Mouse (Mus musculus): ENCODE data around the gene Aadacl4. TPM values are rescaled to one million over a fixed set of nuclear protein-coding genes. Genes with fewer than 3 reads are reported as not detected.
"Not testable (repeated sequence)": the region's sequence is repeated elsewhere in the genome, so short reads cannot be mapped to it uniquely, and the experiment has no call there.

Aadacl4 gene
- total RNA-seq (2021), result not detected
- long read RNA-seq, experiment 1, result 0 reads
- long read RNA-seq, experiment 2, result 0 reads

DNA sequence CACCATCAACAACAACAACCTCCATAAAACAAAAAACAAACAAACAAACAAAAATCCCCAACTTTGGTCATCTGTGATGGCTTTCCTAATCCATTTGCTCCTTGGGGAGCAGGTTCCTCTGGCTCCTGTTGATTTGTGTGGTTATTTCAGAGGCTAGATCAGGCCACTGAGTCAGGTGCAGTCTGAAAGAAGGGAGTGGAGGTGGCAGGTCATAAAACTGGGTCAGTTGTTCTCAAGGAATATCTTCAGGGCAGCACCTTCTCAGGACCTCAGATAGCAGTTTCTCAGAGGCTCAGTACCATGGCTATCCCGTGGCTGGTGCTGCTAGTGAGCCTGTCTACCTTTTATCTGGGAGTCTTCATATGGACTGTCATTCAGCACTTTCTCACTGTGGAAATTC lies at the start of gene Aadacl4:
Gene Aadacl4, plus strand, starts transcription at position 301 of the 400 bp plus-strand sequence.
- DNase-seq, result no peak
- intact Hi-C loops (cut with DNase I), result loop anchor here (5.0 kb wide), 1 partner anchor 44 kb away; no protein-coding TSS in a partner anchor

DNA sequence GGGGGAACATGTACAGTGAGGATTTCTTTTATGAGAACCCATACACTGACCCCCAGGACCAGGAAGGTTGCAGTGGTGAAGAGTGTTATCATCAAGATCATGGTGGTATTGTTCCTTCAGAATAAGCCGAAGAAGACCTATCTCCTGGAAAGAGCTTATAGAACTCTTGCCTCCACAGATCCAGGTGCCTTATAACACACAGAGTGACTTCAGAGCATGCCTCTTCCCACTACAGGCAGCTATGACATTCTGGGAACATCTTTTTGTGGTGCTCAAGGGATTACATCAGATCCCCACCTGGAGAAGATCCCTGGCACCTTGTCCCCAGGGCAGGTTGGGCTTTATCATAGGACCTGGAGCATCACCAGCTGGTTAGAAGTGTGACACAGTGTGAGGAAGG lies 48.5 kb upstream of the Aadacl4 start, which contains the start of gene Gm13124:
Gene Gm13124, minus strand, starts transcription at position 101 of the 400 bp plus-strand sequence.
- intact Hi-C loops (cut with DNase I), result no loop called here
- DNase-seq, result no peak

DNA sequence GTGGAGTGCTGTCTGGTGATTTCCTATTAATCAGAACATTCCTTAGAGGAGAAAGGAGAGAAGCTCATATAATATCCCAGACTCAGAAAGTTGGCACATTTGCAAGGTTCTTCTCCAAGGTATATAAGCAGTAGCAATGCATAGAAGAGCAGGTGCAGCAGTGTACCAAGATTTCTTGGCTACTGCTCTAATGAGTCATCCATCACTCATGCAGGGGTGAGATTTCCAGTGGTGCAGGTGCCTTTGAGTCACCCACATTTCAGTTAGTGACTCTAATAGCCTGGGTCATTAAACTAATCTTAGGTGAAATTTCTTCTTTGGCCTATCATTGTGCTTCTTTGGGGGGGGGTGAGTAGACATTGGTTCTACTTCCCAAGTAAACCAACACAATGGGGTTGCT lies 45.8 kb upstream of the Aadacl4 start:
- intact Hi-C loops (cut with DNase I), result no loop called here
- no peak for DNase-seq

DNA sequence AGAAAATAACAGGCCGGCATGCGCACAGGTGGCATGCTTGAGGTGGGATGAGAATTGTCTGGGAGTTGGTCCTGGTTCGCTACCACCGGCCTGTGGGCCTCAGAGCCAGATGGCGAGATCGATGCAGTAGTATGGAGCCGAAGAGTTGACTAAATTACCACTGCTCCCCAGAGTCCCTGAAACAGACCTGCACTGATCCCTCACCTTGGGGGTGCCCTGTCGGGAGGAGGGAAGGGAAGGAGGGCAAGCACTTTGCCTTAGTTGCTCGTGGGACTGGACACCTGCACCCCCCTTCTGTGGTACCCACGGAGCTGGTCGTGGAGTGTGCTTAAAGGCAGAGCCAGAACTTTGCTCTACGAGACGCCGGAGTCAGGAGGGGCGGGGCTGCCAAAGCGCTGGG lies 27.3 kb upstream of the Aadacl4 start:
- DNase-seq; intact Hi-C loops (cut with DNase I): not testable (repeated sequence)

DNA sequence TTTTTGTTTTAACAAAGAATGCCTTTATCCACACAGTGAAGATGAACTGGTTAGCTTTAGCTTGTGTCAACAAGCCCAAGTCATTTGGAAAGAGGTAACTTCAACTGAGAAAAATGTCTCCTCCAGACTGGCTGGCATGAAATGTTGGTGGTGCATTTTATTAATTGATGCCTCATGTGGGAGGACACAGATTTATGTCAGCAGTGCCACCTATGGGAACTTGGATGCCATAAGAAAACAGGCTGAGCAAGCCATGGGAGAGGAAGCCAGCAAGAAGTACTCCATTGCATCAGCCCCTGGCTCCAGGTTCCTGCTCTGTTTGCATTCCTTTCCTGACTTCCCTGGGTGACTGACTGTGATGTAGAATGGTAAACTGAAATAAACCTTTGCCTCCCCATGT lies 20.7 kb upstream of the Aadacl4 start:
- no peak for DNase-seq
- intact Hi-C loops (cut with DNase I), result no loop called here

DNA sequence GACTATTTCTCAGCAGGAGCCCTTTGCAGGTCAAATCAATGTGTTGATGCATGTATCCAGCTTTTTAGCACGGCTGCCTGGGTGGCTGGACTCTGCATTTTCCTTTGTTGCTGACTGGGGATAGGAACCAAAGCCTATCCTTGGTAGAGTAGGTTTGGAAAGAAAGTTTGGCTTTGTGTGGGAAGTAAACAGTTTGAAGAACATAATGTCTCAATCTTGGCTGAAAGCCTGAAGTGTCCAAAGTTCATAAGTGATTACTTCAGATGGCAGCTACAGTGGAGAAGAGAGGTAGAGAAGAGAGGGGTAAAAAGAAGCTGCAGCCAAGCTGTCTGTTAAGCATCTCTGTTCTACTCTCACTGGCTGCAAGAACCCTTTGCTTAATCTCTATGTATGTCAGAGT lies 1.1 kb downstream of the Aadacl4 start:
- DNase-seq, result no peak
- intact Hi-C loops (cut with DNase I), result loop anchor here (5.0 kb wide), 1 partner anchor 43 kb away; no protein-coding TSS in a partner anchor

DNA sequence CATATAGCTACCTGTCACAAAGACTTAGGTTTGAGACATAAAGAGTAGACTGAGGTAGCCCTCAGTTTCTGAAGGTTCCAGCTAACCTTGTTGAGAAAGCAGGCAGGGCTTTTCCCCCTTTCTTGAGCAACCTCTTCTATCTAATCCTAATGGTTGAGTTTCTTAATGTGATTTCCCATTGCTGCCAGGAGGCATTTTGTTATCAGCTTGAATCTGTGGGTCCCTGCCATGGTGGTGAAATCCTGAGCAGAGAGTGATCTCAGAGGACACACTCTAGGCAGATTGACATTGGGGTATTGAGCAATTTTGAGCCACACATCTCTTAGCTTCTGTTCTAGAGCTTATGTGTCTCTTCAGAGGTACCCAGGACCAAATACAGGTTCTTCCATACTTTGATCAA lies 24.8 kb downstream of the Aadacl4 start:
- no peak for DNase-seq
- intact Hi-C loops (cut with DNase I), result no loop called here

Other genes starting within 250 kb of the Aadacl4 start
- not detected for gene Pramef20, start 235.8 kb upstream of the Aadacl4 start, total RNA-seq (2021)
- not detected for gene Pramef12, start 205.2 kb upstream of the Aadacl4 start, total RNA-seq (2021)
- not detected for gene 1700012P22Rik, start 174.9 kb upstream of the Aadacl4 start, total RNA-seq (2021)
- gene Gm9944, start 160.4 kb upstream of the Aadacl4 start, total RNA-seq (2021), result not detected
- not detected for gene Aadacl3, start 150.0 kb upstream of the Aadacl4 start, total RNA-seq (2021)
- not detected for gene 9430007A20Rik, start 93.9 kb upstream of the Aadacl4 start, total RNA-seq (2021)
- gene Gm13124, start 48.6 kb upstream of the Aadacl4 start, total RNA-seq (2021), result not detected
- not detected for gene Gm436, start 72.7 kb downstream of the Aadacl4 start, total RNA-seq (2021)
- not detected for gene Gm13178, start 107.7 kb downstream of the Aadacl4 start, total RNA-seq (2021)
- not detected for gene Gm438, start 172.9 kb downstream of the Aadacl4 start, total RNA-seq (2021)

Measured in heart, postnatal 14 days (tissue).